Mouse (Mus musculus) hematopoietic multipotent progenitor cell, adult 10-12 weeks (in vitro differentiated cells): ENCODE measurements around the gene Mta1. TPM values are rescaled to one million over a fixed set of nuclear protein-coding genes. Genes with fewer than 3 reads are reported as not detected.

Source experiments
- polyA plus RNA-seq: library from polyadenylated mRNA; stranded (reverse); fragments of >175 nt; gene quantifications from 2 replicates; pipeline ENCODE4 v1.2.3, GENCODE M21; 2012; ENCODE audit warnings: low replicate concordance

The Mta1 gene
- polyA plus RNA-seq, result 115 and 142 TPM in 2 replicates

DNA sequence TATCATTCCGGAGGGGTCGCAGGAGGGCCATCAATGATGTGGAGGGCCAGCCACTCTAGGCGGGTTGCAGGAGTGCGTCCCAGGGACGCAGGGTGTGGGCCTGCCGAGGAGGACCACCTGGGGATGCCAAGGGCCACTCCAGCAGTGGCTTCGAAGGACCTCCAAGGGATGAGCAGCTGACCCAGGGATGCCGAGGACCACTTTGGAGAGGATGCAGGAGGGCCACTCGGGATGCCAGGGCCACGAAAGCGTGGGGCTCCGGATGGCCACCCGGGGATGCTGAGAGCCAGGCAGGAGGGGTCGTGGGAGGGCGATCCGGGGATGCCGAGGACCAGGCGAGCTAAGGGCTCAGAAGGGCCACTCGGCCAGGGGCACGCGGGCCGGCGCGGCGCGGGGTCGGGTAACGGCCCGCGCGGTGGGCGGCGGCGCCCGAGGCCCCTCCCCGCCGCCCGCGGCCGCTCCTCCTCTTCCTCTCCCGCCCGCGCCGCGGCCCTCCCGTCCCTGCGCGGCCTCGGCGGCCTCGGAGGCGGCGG, at the start of gene Mta1:
Mta1 (plus strand) TSS at position 530 of the 533 bp plus-strand sequence.

DNA sequence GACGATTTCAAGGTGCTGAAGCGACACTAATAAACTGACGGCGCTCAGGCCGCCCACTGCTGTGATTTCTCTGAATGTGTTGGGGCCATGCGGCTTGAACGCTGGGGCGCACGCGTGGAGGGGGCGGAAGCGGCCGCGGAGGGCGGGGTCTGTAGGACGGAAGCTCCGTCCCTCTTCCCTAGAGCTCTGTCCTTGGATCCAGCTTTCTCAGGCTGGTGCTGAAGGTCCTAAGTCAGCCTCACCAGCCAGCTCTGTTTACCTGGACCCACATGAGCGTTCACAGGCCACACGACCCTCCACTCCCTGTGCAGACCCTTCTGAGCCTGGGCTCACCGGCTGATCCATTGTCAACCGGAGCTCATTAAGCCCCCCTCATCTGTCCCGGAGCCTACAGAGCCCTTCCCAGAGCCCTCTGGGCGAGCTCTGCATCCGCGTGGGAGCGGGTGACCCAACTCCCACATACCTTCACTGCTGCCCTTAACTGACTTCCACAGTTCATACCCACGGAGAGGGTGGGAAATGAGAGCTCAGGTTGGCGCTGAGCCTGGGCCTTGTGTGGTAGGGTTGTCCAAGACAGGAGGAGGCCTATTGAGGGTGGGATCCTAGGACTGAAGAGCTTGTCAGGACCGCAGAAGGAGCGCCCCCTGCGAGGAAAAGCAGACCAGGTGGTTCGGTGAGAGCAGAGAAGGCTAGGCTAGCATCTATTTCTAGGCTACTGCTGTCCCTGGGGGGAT, 23.6 kb upstream of the Mta1 start, which contains the start of gene Tex22:
Tex22 (plus strand) TSS at position 174 of the 734 bp plus-strand sequence.

DNA sequence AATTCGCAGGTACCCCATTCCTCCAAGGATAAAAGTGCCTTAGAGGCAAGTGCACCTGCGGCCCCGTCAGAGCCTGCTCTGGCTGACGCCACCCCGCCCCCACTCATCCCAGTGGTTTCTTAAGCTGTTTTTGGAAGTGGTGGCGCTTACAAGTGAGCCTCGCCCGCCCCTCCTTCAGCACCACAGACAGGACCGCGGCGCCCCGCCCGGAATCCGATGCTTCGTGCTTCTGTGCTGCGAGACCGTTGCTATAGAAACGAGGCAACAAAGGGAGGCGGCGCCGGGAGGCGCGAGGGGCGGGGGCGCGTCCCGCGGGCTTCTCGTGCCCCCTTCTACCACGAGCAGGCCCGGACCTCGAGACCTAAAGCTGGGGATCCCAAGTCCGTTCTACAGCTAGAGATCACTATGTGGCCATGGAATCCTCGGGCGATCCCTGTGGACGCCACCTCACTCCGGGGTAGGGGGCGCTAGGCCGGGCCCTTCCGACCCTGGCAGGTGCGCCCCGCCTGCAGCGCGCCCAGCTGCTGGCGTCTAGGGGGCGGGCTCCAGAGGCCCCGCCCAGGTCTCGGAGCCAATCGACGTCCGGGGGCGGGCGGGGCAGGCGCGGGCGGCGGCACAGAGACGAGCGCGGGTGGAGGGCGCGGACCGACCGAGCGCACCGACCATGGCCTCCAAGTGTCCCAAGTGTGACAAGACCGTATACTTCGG, 42.0 kb downstream of the Mta1 start, which contains the start of gene Crip2:
Crip2 (plus strand) TSS at position 329 of the 708 bp plus-strand sequence.

DNA sequence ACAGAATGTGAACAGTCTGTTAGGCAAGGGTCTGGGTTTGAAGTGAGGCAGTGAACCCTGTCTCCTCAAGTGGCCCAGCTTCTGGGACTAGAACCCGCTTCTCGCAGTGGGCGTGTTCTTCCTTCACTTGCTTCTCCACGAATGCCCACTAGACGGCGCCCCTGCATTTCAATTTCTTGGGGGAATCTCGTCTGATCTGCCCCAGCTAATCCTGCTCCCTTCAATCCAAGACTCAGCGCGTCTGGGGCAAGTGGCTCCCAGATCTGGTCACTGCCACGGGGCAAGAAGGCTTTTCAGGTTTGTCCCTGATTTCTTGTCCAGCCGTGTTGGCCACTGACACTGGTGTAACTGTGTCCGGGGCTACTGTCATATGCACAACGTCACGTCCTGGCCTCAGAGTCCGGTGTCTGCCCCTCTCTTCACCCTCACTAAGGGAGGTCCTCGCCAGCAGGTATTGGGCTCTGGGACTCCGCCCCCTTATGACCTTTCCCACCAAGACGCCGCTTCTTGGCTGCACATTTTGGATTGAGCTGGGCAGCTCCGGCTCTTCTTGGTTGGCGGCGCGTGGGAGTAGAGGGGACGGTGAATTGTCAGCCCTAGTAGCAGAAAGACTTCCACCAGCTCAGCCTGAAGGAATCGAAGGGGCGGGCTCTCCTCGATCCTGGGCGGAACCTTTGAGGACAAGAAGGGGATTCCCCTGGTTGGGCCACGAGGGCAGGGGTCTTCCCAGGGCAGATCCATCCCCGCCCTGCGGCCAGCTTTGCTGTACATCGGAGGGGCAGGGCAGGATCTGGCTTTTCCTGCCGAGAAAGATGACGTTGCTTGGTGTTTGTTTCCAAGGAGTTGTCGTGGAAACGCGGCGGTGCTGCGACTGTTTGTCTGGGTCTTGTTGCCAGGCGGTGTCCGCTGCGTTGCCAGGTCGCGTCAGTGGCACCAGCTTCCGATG, 48.3 kb downstream of the Mta1 start, which contains the start of gene Crip1:
Crip1 (plus strand) TSS at position 205 of the 946 bp plus-strand sequence.

DNA sequence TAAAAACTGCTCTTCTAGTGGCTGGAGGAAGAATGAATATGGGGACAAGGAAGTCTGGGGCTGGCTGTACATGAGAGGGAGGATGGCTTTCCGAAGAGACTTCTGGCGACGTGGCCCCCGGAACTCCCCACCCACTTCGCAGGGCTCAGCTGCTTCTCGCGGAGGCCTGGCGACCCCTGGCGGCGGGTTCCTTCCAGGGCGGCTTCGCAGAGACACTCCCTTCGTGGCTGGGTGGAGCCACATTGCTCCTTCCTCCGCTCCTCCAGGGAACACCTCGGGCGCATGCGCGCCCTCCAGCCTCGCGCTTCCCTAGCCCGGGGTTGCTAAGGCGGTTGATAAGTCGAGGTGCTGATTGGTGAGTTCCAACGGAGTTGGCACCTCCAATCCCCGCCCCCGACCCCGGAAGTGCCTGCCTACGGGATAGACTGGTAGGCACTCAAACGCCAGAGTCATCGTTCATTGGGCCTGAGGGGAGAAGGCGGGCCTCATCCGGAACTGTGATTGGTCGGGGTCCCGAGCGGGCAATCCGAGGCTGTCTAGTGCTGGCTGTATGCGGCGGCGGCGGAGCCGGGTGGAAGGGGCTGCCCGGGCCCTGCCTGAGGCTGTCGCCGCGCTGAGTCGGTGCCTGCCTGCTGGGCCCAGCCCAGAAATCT, 57.9 kb downstream of the Mta1 start, which contains the start of gene Tedc1:
Tedc1 (plus strand) TSS at position 535 of the 653 bp plus-strand sequence.

DNA sequence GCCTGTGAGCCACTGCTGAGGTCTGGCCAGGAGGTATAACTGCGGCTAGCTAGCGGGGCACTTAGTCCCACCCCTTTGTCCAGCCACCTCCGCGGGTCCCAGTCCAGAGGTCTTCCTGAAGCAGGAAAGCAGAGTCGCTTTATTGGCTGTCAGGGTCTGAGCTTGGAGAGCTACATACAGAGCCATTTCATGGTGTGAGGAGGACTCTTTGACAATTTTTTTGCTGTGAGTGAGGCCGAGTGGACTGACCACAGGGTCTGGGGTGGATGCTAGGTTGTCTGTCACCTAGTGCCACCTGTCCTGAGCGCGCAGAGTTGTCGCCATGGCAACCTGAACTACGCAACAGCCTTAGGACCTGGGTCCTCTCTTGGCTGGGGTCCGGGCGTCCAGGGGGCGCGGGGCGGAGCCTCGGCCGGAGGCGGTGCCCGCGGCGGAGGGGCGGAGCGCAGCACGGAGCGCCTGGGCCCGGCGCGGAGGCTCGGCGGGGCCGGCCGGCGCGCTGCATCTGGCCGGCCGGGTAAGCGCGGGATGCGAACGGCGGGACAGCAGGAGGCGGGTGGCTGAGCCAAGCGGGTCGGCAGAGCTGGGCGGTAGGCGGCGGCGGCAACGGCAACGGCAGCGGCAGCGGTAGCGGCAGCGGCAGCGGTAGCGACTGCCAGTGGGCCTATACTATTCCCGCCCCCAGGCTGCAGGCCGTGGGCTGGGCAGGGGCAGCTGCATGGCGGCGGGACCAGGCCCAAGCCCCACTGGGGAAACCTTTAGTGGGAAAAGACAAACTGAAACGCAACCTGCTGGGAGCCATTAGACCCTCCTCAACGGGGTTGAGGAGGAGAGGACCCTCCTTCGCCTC, 87.6 kb downstream of the Mta1 start, which contains the start of gene Tmem121:
Tmem121 (plus strand) TSS at position 489 of the 850 bp plus-strand sequence.

Other genes starting within 250 kb of the Mta1 start
- gene Gpr132, start 230.1 kb upstream of the Mta1 start, polyA plus RNA-seq, result 16.5 and 17.0 TPM in 2 replicates
- gene Jag2, start 168.5 kb upstream of the Mta1 start, polyA plus RNA-seq, result 2.4 and 3.7 TPM in 2 replicates
- 21.4 and 24.4 TPM in 2 replicates for gene Nudt14, start 156.2 kb upstream of the Mta1 start, polyA plus RNA-seq
- 52.2 and 191 TPM in 2 replicates for gene Btbd6, start 121.8 kb upstream of the Mta1 start, polyA plus RNA-seq
- gene Brf1, start 97.6 kb upstream of the Mta1 start, polyA plus RNA-seq, result 41.4 and 66.3 TPM in 2 replicates
- 25.9 and 44.3 TPM in 2 replicates for gene Pacs2, start 83.8 kb upstream of the Mta1 start, polyA plus RNA-seq
- gene Tex22, start 23.8 kb upstream of the Mta1 start, polyA plus RNA-seq, result 0.31 and 0.79 TPM in 2 replicates
- 73.7 and 109 TPM in 2 replicates for gene Crip2, start 42.0 kb downstream of the Mta1 start, polyA plus RNA-seq
- 153 and 469 TPM in 2 replicates for gene Crip1, start 48.0 kb downstream of the Mta1 start, polyA plus RNA-seq
- 23.4 and 24.2 TPM in 2 replicates for gene Tedc1, start 58.1 kb downstream of the Mta1 start, polyA plus RNA-seq
- gene Tmem121, start 87.7 kb downstream of the Mta1 start, polyA plus RNA-seq, result 6.2 and 7.7 TPM in 2 replicates